Mouse (Mus musculus): Measurements from ENCODE around the gene 1700056E22Rik. TPM values are rescaled to one million over a fixed set of nuclear protein-coding genes. Genes with fewer than 3 reads are reported as not detected.

The 1700056E22Rik gene
- polyA plus RNA-seq, 1 experiment from 2014 or later = 2.0 TPM

DNA sequence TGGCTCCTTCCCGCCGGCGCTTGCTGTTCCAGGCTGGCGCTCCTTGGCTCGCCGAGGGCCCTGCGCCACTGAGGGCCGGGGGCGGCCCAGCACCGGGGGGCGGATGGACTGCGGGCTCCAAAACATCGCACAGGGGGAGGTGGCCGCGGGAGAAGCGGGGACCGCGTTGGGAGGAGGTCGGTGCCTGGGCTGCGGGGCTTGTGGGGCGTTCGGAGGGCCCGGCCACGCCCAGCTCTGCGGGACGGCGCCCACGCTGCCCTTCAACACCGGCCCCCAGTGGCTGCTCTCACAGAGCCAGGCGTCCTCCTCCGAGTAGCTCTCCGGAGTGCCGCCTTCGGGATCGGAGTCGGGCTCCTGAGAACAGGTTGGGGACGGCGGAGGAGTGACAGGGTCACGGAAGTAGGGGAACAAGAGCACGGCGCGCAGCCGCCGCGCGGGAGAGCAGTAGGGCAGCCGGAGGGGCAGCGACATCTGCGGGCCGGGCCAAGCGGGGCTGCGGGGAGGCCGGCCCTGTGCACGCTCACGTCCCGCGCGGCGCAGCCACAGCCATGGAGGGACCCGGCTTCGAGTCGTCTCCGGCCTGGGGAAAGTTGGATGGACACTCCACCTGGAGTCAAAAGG lies 601 bp downstream of the 1700056E22Rik start:
- peak; percentile 79 for ATAC-seq (ENCODE audit: low FRiP score, low TSS enrichment)
- Histone ChIP-seq H3K27ac (ENCODE audit: low read depth, low read length) (peak overlapping the region; percentile 87), H3K4me1 (ENCODE audit: control insufficient read depth, insufficient read depth, low read length) (peaks cover 6% of the 10 kb centered on the region; the same call in 1 of the 2 replicates), H3K4me3 (ENCODE audit: low read length) (peak overlapping the region; percentile 65), H3K9me3 (ENCODE audit: control insufficient read depth, low read length) (no peaks in the 10 kb centered on the region), H3K27me3 (ENCODE audit: control insufficient read depth, insufficient read depth, low read length) (no peaks in the 10 kb centered on the region; the same call in 1 of the 2 replicates), H3K9ac (ENCODE audit: low read depth, low read length) (peak overlapping the region; percentile 87), H3K4me2 (replicated peaks; ENCODE audit: low read depth, low read length) (peak overlapping the region; percentile 91), H3K36me3 (ENCODE audit: control insufficient read depth, insufficient read depth, low read length) (no peaks in the 10 kb centered on the region)
- WGBS = under 1% methylated on average over 62 of the region's 63 CpGs

- Histone ChIP-seq H3K9me3 (ENCODE audit: control insufficient read depth, low read length) (no peaks in the 10 kb centered on the region), H3K36me3 (ENCODE audit: control insufficient read depth, insufficient read depth, low read length) (no peaks in the 10 kb centered on the region), H3K4me2 (replicated peaks; ENCODE audit: low read depth, low read length) (peak overlapping the region; percentile 91), H3K9ac (ENCODE audit: low read depth, low read length) (peak overlapping the region; percentile 87), H3K4me1 (ENCODE audit: control insufficient read depth, insufficient read depth, low read length) (peaks cover 6% of the 10 kb centered on the region; the same call in 1 of the 2 replicates), H3K4me3 (ENCODE audit: low read length) (peak overlapping the region; percentile 65), H3K27ac (ENCODE audit: low read depth, low read length) (peak overlapping the region; percentile 87), H3K27me3 (ENCODE audit: control insufficient read depth, insufficient read depth, low read length) (no peaks in the 10 kb centered on the region; the same call in 1 of the 2 replicates)
- WGBS = 21% methylated on average over 19 of the region's 19 CpGs
- ATAC-seq (ENCODE audit: low FRiP score, low TSS enrichment) = no peak
Measured at GRCm38 (mm10) chr1:184032682-184033389, 1.3 kb downstream of the 1700056E22Rik start.

DNA sequence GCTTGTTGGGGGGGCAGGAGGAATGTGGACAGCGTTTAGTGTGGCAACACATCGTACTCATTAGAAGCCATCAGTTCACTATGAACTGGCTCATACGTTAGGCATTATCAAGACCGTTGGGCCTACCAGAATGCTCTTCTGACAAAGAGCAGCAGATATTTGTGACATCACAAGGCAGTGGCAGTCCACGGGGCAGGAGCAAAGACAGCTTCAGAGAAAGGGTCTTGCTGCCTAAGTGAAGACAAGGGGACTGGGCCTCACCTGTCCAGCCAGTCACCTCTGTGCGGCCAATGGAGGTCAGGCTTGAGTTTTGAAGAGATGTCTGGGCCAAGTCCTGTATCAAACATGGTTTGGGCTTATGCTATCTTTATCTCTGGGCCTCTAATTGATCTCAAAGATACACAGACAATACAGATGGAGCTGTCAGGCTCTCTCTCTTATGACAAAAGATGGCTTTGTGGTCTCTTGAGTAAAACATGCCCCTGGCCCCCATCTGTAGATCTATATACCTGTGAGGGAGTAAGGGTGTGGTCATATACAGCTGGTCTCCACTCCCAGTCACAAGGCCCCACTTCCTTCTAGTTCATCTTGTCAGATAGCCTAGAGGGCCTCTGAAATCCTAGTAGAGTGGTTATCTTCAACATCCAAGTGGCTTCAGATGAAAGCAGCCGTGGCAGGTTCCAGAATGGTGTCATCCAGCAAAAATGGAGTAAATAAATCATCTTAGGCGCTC lies 3.9 kb downstream of the 1700056E22Rik start:
- ATAC-seq (ENCODE audit: low FRiP score, low TSS enrichment) = no peak
- H3K9ac ChIP-seq (ENCODE audit: low read depth, low read length) = no peak overlapping the region
- H3K4me1 ChIP-seq (ENCODE audit: control insufficient read depth, insufficient read depth, low read length) = peaks cover 6% of the 10 kb centered on the region; the same call in 1 of the 2 replicates
- no peaks in the 10 kb centered on the region for H3K36me3 ChIP-seq (ENCODE audit: control insufficient read depth, insufficient read depth, low read length)
- no peak overlapping the region for H3K4me2 ChIP-seq (replicated peaks; ENCODE audit: low read depth, low read length)
- no peaks in the 10 kb centered on the region; the same call in 1 of the 2 replicates for H3K27me3 ChIP-seq (ENCODE audit: control insufficient read depth, insufficient read depth, low read length)
- H3K9me3 ChIP-seq (ENCODE audit: control insufficient read depth, low read length) = no peaks in the 10 kb centered on the region
- H3K27ac ChIP-seq (ENCODE audit: low read depth, low read length) = no peak overlapping the region
- 90% methylated on average over 8 of the region's 8 CpGs for WGBS
- no peak overlapping the region for H3K4me3 ChIP-seq (ENCODE audit: low read length)

DNA sequence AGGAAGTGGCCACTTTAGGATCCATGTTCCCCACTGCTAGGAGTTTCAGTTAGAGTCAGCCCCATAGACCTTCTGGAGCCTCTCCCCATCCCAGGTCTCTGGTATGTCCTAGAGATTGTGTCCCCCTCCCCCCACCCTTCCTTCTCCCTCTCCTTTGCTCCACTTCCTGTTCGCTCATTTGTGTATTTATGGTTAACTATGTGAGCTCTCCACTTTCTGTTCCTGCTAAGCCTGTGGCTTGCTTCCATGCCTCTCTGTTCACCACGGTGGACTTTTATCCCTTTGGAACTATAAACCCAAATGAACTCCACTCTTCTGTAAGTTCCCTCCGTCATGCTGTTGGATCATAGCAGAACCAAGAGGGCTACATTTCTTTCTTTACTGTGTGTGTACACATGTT lies 7.1 kb downstream of the 1700056E22Rik start:
- Histone ChIP-seq H3K4me2 (replicated peaks; ENCODE audit: low read depth, low read length) (no peak overlapping the region), H3K9me3 (ENCODE audit: control insufficient read depth, low read length) (no peaks in the 10 kb centered on the region)
- 89% methylated on average over 3 of the region's 3 CpGs for WGBS

GRCm38 (mm10) chr1:184025079-184025478 lies 9.0 kb downstream of the 1700056E22Rik start:
- no peaks in the 10 kb centered on the region for H3K27me3 ChIP-seq (ENCODE audit: control insufficient read depth, insufficient read depth, low read length)
- 96% methylated on average over 5 of the region's 5 CpGs for WGBS
- H3K4me3 ChIP-seq (ENCODE audit: low read length) = no peak overlapping the region
- H3K4me1 ChIP-seq (ENCODE audit: control insufficient read depth, insufficient read depth, low read length) = no peaks in the 10 kb centered on the region
- no peaks in the 10 kb centered on the region for H3K36me3 ChIP-seq (ENCODE audit: control insufficient read depth, insufficient read depth, low read length)
- H3K27ac ChIP-seq (ENCODE audit: low read depth, low read length) = no peak overlapping the region
- no peaks in the 10 kb centered on the region for H3K9me3 ChIP-seq (ENCODE audit: control insufficient read depth, low read length)
- no peak for ATAC-seq (ENCODE audit: low FRiP score, low TSS enrichment)
- no peak overlapping the region for H3K4me2 ChIP-seq (replicated peaks; ENCODE audit: low read depth, low read length)
- no peak overlapping the region for H3K9ac ChIP-seq (ENCODE audit: low read depth, low read length)

More for the DNA sequence above, 7.1 kb downstream of the 1700056E22Rik start:
- no peaks in the 10 kb centered on the region for H3K4me1 ChIP-seq (ENCODE audit: control insufficient read depth, insufficient read depth, low read length)
- no peaks in the 10 kb centered on the region for H3K36me3 ChIP-seq (ENCODE audit: control insufficient read depth, insufficient read depth, low read length)
- no peak overlapping the region for H3K27ac ChIP-seq (ENCODE audit: low read depth, low read length)
- ATAC-seq (ENCODE audit: low FRiP score, low TSS enrichment) = no peak
- H3K9ac ChIP-seq (ENCODE audit: low read depth, low read length) = no peak overlapping the region
- no peak overlapping the region for H3K4me3 ChIP-seq (ENCODE audit: low read length)
- no peaks in the 10 kb centered on the region; the same call in 1 of the 2 replicates for H3K27me3 ChIP-seq (ENCODE audit: control insufficient read depth, insufficient read depth, low read length)

DNA sequence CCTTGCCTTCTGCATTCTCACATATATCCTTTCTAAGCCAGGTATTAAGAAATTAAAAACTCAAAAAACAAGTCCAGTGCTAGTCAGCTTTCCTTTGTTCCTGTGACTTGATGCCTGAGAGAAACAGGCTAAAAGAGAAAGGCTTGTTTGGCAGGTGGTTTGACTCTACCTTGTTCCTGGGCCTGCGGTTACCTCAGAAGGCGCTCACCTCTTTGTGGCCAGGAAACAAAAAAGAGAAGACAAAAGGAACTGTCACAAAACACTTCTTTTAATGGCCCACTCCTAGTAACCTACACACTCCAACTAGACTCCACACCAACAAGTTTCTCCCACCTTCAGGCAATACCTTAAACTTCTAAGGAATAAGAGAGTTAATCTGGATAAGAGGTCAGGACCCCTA lies 9.5 kb downstream of the 1700056E22Rik start:
- Histone ChIP-seq H3K4me2 (replicated peaks; ENCODE audit: low read depth, low read length) (no peak overlapping the region), H3K9ac (ENCODE audit: low read depth, low read length) (no peak overlapping the region), H3K36me3 (ENCODE audit: control insufficient read depth, insufficient read depth, low read length) (no peaks in the 10 kb centered on the region), H3K4me3 (ENCODE audit: low read length) (no peak overlapping the region), H3K9me3 (ENCODE audit: control insufficient read depth, low read length) (no peaks in the 10 kb centered on the region), H3K27ac (ENCODE audit: low read depth, low read length) (no peak overlapping the region), H3K4me1 (ENCODE audit: control insufficient read depth, insufficient read depth, low read length) (no peaks in the 10 kb centered on the region), H3K27me3 (ENCODE audit: control insufficient read depth, insufficient read depth, low read length) (no peaks in the 10 kb centered on the region)
- no peak for ATAC-seq (ENCODE audit: low FRiP score, low TSS enrichment)
- WGBS = 100% methylated on average over 2 of the region's 2 CpGs

- Histone ChIP-seq H3K4me2 (replicated peaks; ENCODE audit: low read depth, low read length) (no peak overlapping the region), H3K9me3 (ENCODE audit: control insufficient read depth, low read length) (no peaks in the 10 kb centered on the region), H3K27ac (ENCODE audit: low read depth, low read length) (no peak overlapping the region), H3K27me3 (ENCODE audit: control insufficient read depth, insufficient read depth, low read length) (no peaks in the 10 kb centered on the region), H3K4me3 (ENCODE audit: low read length) (no peak overlapping the region), H3K9ac (ENCODE audit: low read depth, low read length) (no peak overlapping the region), H3K36me3 (ENCODE audit: control insufficient read depth, insufficient read depth, low read length) (no peaks in the 10 kb centered on the region), H3K4me1 (ENCODE audit: control insufficient read depth, insufficient read depth, low read length) (no peaks in the 10 kb centered on the region)
- WGBS = 79% methylated on average over 2 of the region's 2 CpGs
- no peak for ATAC-seq (ENCODE audit: low FRiP score, low TSS enrichment)
Measured at GRCm38 (mm10) chr1:184023971-184024370, 10.1 kb downstream of the 1700056E22Rik start.

DNA sequence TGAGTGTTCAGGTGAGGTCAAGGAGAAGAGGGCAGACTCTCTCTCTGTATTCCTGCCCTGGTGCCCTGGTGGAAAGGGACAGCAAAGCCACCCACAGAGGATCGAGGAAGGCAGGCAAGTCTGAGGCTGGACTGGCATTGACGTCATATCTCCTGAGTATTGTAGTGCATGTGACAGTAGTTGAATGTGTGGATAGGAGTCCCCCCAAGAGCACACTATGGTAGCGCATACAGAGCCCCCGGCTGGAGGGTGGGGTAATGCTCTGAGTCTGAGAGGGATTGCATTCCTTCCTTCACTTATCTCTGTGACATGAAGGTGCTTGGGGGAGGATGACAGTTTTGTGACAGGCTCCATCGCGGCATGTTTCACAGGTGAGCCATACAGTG lies 14.4 kb downstream of the 1700056E22Rik start:
- Histone ChIP-seq H3K4me1 (ENCODE audit: control insufficient read depth, insufficient read depth, low read length) (no peaks in the 10 kb centered on the region), H3K27ac (ENCODE audit: low read depth, low read length) (no peak overlapping the region), H3K9ac (ENCODE audit: low read depth, low read length) (no peak overlapping the region), H3K4me2 (replicated peaks; ENCODE audit: low read depth, low read length) (no peak overlapping the region), H3K4me3 (ENCODE audit: low read length) (no peak overlapping the region), H3K9me3 (ENCODE audit: control insufficient read depth, low read length) (no peaks in the 10 kb centered on the region), H3K27me3 (ENCODE audit: control insufficient read depth, insufficient read depth, low read length) (no peaks in the 10 kb centered on the region), H3K36me3 (ENCODE audit: control insufficient read depth, insufficient read depth, low read length) (no peaks in the 10 kb centered on the region)
- 37% methylated on average over 6 of the region's 6 CpGs for WGBS
- ATAC-seq (ENCODE audit: low FRiP score, low TSS enrichment) = no peak
